In the genomic region with DNA sequence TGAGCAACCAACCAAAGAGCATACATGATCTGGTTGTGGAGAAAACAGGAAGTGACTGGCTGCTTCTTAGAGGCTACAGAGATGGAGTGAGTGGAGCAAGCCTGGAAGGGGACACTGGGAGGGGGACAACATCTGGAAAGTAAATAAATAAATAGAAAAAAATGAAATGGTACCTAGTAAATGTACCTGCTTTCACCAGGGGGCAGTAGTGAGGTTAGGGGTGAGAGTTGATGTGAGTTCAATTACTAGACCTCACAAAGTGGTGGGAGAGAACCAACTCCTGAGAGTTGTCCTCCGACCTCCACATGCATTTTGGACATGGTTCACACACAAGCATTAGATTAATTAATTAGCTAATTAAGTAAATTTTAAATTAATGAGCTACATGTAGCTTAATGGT, we compare ENCODE assay signal across 18 mouse cellular contexts.
"Had no signal": no experiment of that assay in that cellular context is flagged by ENCODE, and none has a peak within 500 bp of the region (broad histone marks: within the 10 kb centered on the region; RNA-seq: fewer than 3 reads in every experiment).

No protein-coding gene starts in this region.

- H3K27me3 ChIP-seq: kidney, embryonic 15.5 days; liver, embryonic 13.5 days; midbrain, embryonic 15.5 days; neural tube, embryonic 12.5 days; neural tube, embryonic 15.5 days had no signal

- H3K27ac ChIP-seq: kidney, embryonic 15.5 days; liver, embryonic 13.5 days; midbrain, embryonic 15.5 days; neural tube, embryonic 12.5 days; neural tube, embryonic 15.5 days; stomach, postnatal 0 days had no signal

- H3K4me1 ChIP-seq: kidney, embryonic 15.5 days; liver, embryonic 13.5 days; midbrain, embryonic 15.5 days; neural tube, embryonic 12.5 days had no signal

- DNase-seq: kidney, adult 11 months; kidney, adult 8-10 months; kidney, postnatal 14 days; liver, embryonic 13.5 days; lung, adult 2 months; lung, postnatal 14 days; lung, postnatal 4 days; right cerebral cortex, adult 18-20 months; right cerebral cortex, postnatal 14 days; right cerebral cortex, postnatal 4 days; thymus, adult 2 months; thymus, postnatal 14 days; thymus, postnatal 4 days had no signal

- H3K4me3 ChIP-seq: kidney, embryonic 15.5 days; liver, embryonic 13.5 days; midbrain, embryonic 15.5 days; neural tube, embryonic 12.5 days; neural tube, embryonic 15.5 days had no signal
